Mouse (Mus musculus) thymus, postnatal 0 days (tissue): ENCODE measurements around the gene Bok. TPM values are rescaled to one million over a fixed set of nuclear protein-coding genes. Genes with fewer than 3 reads are reported as not detected.
"Not testable (repeated sequence)": the region's sequence is repeated elsewhere in the genome, so short reads cannot be mapped to it uniquely, and the experiment has no call there.

Source experiments
- DNase-seq: peaks from one replicate; pipeline ENCODE4 v3.0.0-alpha.2; 2015; ENCODE audit warnings: low spot score
- polyA plus RNA-seq: library from polyadenylated mRNA; unstranded; fragments of >200 nt; fragmentation: Nextera tagmentation; extraction: Ambion mirVana; gene quantifications from 2 replicates; pipeline ENCODE4 v1.2.1, GENCODE M21; 2015

Gene Bok
- 32.3 and 39.8 TPM in 2 replicates for polyA plus RNA-seq

- no peak for DNase-seq
Observed at GRCm38 (mm10) chr1:93685401-93686244, at the start of gene Bok. Gene Bok, plus strand, starts transcription at chr1:93685660.

DNA sequence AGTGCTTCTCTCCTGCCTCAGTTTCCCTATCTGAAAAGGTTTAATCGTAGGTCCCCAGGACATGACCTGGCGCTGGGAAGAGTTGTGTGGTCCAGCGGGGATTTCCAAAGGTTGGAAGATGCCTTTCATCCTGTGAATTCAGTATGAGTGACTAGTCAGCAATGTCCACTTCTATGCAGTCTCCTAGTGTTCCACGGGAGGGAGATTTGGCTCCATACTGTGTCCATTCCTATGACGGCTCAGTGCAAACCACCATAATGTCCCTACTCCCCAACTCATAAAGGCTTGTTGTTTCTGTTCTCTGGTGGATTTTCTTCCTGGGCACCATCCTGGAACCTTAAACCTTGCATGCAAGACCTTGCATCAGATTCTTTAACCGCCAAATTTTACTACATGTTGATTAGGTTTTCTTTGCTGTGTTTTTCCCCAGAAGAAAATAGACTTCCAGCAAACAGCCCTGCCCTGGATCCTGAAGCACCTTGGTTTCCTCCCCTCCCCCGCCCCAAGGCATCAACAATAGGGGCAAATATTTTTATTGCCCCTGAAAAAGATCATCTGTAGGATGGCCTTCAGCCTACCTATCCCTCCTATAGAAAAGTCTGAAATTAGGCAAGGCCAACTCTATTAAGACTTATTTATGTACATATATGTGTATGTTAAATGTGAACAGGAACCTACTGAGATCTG, 49.1 kb upstream of the Bok start:
- DNase-seq: no peak

DNA sequence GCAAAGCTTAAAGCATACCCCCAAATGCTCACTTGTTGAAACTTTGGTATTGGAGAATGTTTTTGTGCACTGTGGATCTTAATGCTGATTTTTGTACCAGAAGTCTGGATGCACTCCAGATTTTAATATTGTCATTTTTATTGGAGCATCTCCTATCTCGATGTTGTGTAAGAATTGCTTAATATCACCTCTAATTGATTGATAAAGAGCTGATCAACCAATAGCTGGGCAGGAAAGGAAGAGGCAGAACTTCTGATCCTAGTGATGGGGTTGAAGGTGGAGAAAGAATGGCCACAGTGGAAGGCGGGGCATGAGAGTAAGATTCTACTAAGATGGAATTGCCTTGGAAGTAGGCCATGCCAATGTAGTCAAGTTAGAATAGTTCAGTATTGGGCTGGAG, 43.5 kb upstream of the Bok start:
- DNase-seq: no peak

- DNase-seq: no peak
Observed at GRCm38 (mm10) chr1:93642692-93643091, 42.8 kb upstream of the Bok start.

DNA sequence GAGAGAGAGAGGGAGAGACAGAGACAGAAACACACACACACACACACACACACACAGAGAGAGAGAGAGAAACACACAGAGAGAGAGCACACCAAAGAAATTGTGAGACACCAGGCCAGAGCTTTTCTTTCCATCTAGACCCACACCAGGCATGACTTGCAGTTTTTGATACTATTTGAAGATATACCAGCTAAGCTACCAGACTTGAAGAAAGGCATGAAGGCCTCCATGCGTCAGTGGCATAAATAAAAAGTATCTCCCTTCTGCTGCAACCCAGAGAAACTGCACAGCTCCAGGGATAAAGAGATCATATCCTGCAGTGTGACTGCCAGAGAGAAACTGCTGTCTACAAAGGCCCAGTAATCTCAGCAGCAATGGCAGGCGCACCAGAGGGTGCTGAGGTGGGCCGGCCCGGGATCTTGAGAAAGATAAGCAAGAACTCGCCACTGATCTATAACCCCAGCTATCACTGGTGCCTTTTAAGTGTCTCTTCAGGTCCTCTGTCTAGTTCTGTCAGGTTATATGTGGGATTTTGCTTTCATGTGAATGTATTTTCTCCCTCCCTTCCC, 35.8 kb upstream of the Bok start:
- no peak for DNase-seq

DNA sequence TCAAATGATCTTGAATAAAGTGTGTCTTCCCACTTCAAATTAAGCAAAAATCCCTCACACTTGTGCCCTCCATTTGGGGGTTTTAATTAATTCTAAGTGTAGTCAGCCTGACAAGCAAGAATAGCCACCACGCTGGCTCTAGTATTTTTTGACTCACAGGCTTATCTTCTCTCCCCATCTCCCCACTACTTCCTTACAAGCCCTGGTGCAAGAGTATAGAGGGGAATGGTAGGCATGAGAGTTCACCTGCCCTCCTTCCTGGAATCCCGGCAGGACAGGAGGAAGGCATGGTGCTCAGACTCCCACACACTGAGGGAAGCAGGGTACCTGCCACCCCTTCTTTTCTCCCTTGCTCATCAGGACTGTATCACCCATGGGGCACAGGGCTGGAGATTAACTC, 31.2 kb upstream of the Bok start:
- no peak for DNase-seq

- DNase-seq: no peak
Observed at GRCm38 (mm10) chr1:93654798-93655197, 30.7 kb upstream of the Bok start.

- DNase-seq: no peak
Observed at GRCm38 (mm10) chr1:93656325-93657024, 29.0 kb upstream of the Bok start.

GRCm38 (mm10) chr1:93657025-93657360, 28.5 kb upstream of the Bok start:
- no peak for DNase-seq

- DNase-seq: not testable (repeated sequence)
Observed at GRCm38 (mm10) chr1:93658559-93658958, 26.9 kb upstream of the Bok start, which contains the start of gene Stk25. Gene Stk25, minus strand, starts transcription at chr1:93658659.

GRCm38 (mm10) chr1:93667760-93668400, 17.6 kb upstream of the Bok start:
- peak; percentile 59 for DNase-seq

DNA sequence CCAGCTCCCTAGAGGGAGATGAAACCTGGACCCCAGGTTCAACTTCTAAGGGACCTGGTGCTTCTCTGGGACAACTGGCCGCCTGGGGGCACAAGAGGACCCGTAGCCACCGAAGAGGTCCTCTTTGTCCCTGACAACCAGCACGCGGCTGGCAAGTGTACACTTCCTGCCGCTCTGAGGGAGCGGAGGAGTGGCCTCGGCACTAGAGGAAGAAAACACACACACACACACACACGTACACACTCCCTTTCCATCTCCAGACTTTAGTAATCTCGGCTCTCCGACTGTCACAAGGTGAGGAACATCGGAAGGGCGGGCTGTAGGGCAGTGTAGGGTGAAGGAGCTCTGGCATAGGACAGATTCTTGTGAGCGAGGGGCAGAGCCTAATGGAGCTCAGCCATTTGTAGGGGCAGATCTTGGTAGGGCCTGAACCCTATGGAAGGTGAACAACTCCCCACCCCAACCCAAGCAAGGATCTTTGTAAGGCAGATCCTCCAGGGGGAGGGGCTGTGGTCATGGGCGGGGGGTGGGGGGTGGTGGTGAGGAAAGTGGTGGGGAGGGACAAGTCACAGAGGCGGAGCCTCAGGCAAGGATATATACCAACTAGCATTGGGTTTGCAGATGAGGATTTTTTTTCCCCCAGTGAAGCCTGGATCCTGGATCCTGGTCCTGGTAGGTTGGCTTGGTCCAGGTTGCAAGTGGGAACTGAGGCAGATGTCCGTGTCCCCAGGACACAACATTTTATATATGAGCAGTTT, 16.5 kb upstream of the Bok start:
- peak; percentile 67 for DNase-seq

- DNase-seq: no peak
Observed at GRCm38 (mm10) chr1:93669941-93670340, 15.5 kb upstream of the Bok start.

DNA sequence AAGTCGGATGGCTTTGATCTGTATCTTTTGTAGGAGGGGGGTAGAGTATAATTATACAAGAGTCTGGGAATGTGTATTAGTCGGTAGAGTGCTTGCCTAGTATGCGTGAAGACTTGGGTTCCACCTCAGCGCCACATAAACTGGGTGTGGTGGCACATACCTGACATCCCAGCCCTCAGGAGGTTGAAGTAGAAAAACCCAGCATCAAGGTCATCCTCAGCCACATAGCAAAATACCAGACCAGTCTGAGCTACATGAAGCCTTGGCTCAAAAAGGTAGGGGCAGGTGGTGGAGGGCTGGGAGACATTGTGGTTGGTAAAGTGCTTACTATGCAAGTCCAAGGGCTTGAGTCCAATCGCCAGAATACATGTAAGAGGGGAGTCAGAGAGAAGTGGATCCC, 12.8 kb upstream of the Bok start:
- no peak for DNase-seq

DNA sequence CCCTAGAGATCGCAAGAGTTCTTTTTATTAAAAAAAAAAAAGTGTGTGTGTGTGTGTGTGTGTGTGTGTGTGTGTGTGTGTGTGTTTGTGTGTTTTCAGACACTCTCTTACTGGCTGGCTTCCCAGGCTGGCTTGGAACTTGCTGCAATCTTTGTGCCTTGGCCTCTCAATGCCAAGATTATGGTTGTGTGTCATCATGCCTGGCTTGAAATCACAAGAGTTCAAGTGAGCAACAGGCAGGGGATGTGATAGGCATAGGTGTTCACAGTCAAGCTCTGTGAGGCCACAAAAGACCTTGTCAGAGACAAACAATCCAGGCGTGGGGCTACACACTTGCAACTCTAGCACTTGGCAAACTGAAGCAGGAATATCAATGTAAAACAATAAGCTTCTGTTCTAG, 7.1 kb upstream of the Bok start:
- DNase-seq: no peak

GRCm38 (mm10) chr1:93679889-93680568, 5.4 kb upstream of the Bok start:
- DNase-seq: peak; percentile 9

DNA sequence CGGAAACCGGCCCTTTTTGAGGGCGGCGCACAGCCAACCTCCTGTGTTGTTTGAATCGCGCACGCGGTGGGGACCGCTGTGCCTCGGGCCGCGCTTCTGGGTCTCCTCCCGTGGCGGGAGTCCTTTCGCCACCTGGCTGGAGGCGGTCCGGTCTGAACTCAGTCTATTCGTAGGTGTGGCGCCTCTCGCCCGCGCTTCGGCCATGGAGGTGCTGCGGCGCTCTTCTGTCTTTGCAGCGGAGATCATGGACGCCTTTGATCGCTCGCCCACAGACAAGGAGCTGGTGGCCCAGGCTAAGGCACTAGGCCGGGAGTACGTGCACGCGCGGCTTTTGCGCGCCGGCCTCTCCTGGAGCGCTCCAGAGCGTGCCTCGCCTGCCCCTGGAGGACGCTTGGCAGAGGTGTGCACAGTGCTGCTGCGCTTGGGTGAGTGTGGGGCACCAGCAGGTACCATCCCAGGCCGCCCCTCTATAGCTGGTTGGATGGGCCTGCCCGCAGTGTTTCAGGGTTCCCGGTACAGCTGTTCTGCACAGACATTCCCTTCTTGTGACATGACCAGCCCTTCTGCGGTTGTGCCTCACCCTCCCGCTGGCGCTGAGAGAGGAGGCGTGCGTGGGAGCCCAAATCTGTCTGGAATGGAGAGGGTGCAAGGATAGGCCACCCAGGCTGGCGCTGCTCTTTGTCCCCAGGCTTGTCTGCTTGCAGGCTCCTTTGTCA, 943 bp downstream of the Bok start:
- DNase-seq: peak; percentile 14

DNA sequence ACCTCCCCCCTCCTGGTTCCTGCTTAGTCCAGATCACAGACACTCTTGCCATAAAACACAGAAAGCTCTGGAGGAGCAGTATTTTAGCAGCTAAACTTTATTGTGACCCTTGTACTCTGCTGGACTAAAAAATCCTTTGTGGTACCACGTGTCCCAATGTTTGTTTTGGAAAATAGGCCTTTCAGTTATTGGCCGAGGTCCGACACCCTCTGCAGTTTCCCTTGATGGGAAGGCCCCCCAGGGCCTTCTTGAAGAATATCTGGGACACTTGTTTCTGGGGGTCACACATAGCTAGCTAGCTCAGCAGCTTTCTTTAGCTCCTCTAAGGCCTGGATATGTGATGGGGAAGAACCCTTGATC, 1.5 kb downstream of the Bok start:
- no peak for DNase-seq

GRCm38 (mm10) chr1:93688154-93688553, 2.7 kb downstream of the Bok start:
- DNase-seq: no peak
